In the genomic region with DNA sequence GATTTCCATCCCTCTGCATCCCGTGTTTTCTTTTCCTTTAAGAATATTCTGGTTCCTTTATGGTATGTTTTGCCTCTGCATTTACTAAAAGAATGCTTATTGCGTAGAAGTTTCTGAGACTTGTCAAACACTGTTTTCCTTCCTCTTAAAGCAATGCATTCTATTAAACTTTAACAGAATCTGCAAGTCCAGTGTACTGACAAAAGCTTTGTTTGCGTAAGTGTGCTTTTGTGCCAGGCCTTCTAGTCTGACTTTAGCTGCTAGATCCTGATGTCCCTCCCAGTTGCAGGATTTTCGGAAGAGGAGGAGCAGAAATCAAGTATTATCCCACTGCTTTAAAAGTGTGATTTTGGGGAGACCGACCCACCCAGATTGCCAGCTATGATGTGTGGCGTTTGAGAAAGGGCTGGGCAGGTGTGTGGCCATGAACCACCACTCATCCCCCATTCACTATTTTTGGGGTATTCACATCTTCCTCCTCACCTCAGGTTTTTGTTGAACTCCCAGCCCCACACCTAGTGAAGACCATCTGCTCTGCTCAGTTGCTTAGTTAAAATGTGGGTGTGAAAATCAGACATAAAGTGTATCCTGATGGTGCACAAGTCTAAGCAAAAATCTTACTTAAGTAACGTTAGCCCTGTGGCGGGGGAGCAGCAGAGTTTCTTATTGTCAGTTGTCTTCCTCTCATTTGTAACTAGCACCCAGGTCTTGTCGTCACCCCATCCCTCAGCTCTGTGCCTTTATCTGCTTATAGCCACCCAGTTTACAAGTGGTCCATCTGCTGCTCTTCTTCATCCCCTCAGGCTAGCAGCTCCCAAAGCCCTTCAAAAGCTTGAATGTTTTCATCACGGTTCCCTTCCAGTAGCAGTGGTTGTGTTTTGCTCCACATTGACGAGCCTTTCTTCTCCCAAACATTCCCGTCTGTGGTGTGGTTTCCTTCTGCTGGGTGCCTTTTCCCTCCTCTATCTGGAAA, we compare ENCODE assay signal across 15 mouse cellular contexts. TPM values are rescaled to one million over a fixed set of nuclear protein-coding genes. Genes with fewer than 3 reads are reported as not detected.
DNase-seq lines count a peak whose midpoint lies in the region; ATAC-seq lines count a peak whose summit lies in the region.
"Had no signal": no experiment of that assay in that cellular context is flagged by ENCODE, and none has a peak within 500 bp of the region (broad histone marks: within the 10 kb centered on the region; RNA-seq: fewer than 3 reads in every experiment).

No protein-coding gene starts in this region.

- peak overlapping the region; percentile 61 for H3K27ac ChIP-seq in kidney, embryonic 15.5 days
- H3K27ac ChIP-seq in intestine, embryonic 15.5 days: 0 out of 2 replicates have a peak overlapping the region, but pooled peaks have one; percentile 32
- peak overlapping the region; percentile 49; the same call in 1 of the 2 replicates for H3K27ac ChIP-seq in stomach, embryonic 15.5 days
- H3K27ac ChIP-seq: embryonic facial prominence, embryonic 15.5 days; heart, adult 2 months; macrophage; neural tube, embryonic 15.5 days had no signal

- H3K9me3 ChIP-seq in kidney, embryonic 15.5 days (replicated peaks): no peaks in the 10 kb centered on the region
- no peaks in the 10 kb centered on the region for H3K9me3 ChIP-seq in intestine, embryonic 15.5 days
- H3K9me3 ChIP-seq in stomach, embryonic 15.5 days: no peaks in the 10 kb centered on the region
- H3K9me3 ChIP-seq: embryonic facial prominence, embryonic 15.5 days; neural tube, embryonic 15.5 days had no signal

- no peak for DNase-seq in kidney, adult 18-20 months
- DNase-seq in retina, postnatal 1 day: peak; percentile 13
- no peak for DNase-seq in retina, embryonic 14.5 days (ENCODE audit: low spot score)
- DNase-seq in urinary bladder, postnatal 25 days (ENCODE audit: low spot score): no peak
- DNase-seq: heart, adult 2 months; heart, postnatal 14 days; layer of hippocampus, adult 9-11 months; left cerebral cortex, postnatal 4 days had no signal

- H3K4me1 ChIP-seq in kidney, embryonic 15.5 days: peaks cover 7% of the 10 kb centered on the region
- H3K4me1 ChIP-seq in intestine, embryonic 15.5 days (replicated peaks): 0 out of 2 replicates have a peak, but pooled peaks cover 5% of the 10 kb centered on the region
- H3K4me1 ChIP-seq in stomach, embryonic 15.5 days: no peaks in the 10 kb centered on the region
- H3K4me1 ChIP-seq: embryonic facial prominence, embryonic 15.5 days; neural tube, embryonic 15.5 days had no signal

- H3K27me3 ChIP-seq in kidney, embryonic 15.5 days: no peaks in the 10 kb centered on the region
- H3K27me3 ChIP-seq in intestine, embryonic 15.5 days (replicated peaks): no peaks in the 10 kb centered on the region
- H3K27me3 ChIP-seq in stomach, embryonic 15.5 days (replicated peaks): no peaks in the 10 kb centered on the region
- H3K27me3 ChIP-seq: embryonic facial prominence, embryonic 15.5 days; neural tube, embryonic 15.5 days had no signal

- peaks cover 7% of the 10 kb centered on the region for H3K36me3 ChIP-seq in kidney, embryonic 15.5 days
- H3K36me3 ChIP-seq in intestine, embryonic 15.5 days: peaks cover 4% of the 10 kb centered on the region; the same call in 1 of the 2 replicates
- no peaks in the 10 kb centered on the region for H3K36me3 ChIP-seq in stomach, embryonic 15.5 days
- H3K36me3 ChIP-seq: neural tube, embryonic 15.5 days had no signal

- no peak overlapping the region for H3K9ac ChIP-seq in kidney, embryonic 15.5 days
- no peak overlapping the region for H3K9ac ChIP-seq in intestine, embryonic 15.5 days
- no peak overlapping the region for H3K9ac ChIP-seq in stomach, embryonic 15.5 days
- H3K9ac ChIP-seq: embryonic facial prominence, embryonic 15.5 days; neural tube, embryonic 15.5 days had no signal

- WGBS in kidney, embryonic 15.5 days: 72% methylated on average over 12 of the region's 12 CpGs
- WGBS in intestine, embryonic 15.5 days: 69% methylated on average over 12 of the region's 12 CpGs
- 66% methylated on average over 12 of the region's 12 CpGs for WGBS in stomach, embryonic 15.5 days

- no peak for ATAC-seq in kidney, embryonic 15.5 days (replicated peaks; ENCODE audit: low FRiP score)
- 0 out of 2 replicates have a peak, but pooled peaks have one; percentile 53 for ATAC-seq in intestine, embryonic 15.5 days
- no peak for ATAC-seq in stomach, embryonic 15.5 days (ENCODE audit: insufficient read depth, low FRiP score, low read depth)
- no peak for ATAC-seq in erythroblast, adult 5-6 weeks (replicated peaks; ENCODE audit: low FRiP score, poor library complexity, severe bottlenecking)

- H3K4me2 ChIP-seq in kidney, embryonic 15.5 days: no peak overlapping the region
- no peak overlapping the region for H3K4me2 ChIP-seq in intestine, embryonic 15.5 days (replicated peaks)
- no peak overlapping the region for H3K4me2 ChIP-seq in stomach, embryonic 15.5 days
- H3K4me2 ChIP-seq: embryonic facial prominence, embryonic 15.5 days; neural tube, embryonic 15.5 days had no signal

- no peak overlapping the region for H3K4me3 ChIP-seq in kidney, embryonic 15.5 days (replicated peaks)
- H3K4me3 ChIP-seq in intestine, embryonic 15.5 days (replicated peaks): no peak overlapping the region
- no peak overlapping the region for H3K4me3 ChIP-seq in stomach, embryonic 15.5 days (replicated peaks)
- H3K4me3 ChIP-seq: embryonic facial prominence, embryonic 15.5 days; heart, adult 2 months; neural tube, embryonic 15.5 days had no signal

RNA-seq across cellular contexts. Expression of gene Slc44a1, which starts 47.3 kb away (rescaled TPM):
- 38.0 and 38.1 TPM in 2 replicates for polyA plus RNA-seq in kidney, embryonic 15.5 days (2015; fragmentation: Nextera tagmentation; extraction: Ambion mirVana)
- 51.6 and 56.3 TPM in 2 replicates for polyA plus RNA-seq in intestine, embryonic 15.5 days (2015; fragmentation: Nextera tagmentation; extraction: Ambion mirVana)
- polyA plus RNA-seq in stomach, embryonic 15.5 days (2015; fragmentation: Nextera tagmentation; extraction: Ambion mirVana): 48.1 and 49.6 TPM in 2 replicates
- total RNA-seq in erythroblast, adult 5-6 weeks (2015; ENCODE audit: low replicate concordance): 27.3 and 36.4 TPM in 2 replicates
- 37.0 and 49.6 TPM in 2 replicates for total RNA-seq in erythroblast, adult 5-6 weeks (2017; ENCODE audit: low replicate concordance)
